Mouse (Mus musculus) lung, postnatal 0 days (tissue): ENCODE results near the gene Mrgprx1. TPM values are rescaled to one million over a fixed set of nuclear protein-coding genes. Genes with fewer than 3 reads are reported as not detected.

Experiments used
- ATAC-seq: fragments of 200-750 bp; cut with Nextera tagmentation; 2 replicates; pipeline ENCODE4 v1.8.0; 2017; ENCODE audit warnings: moderate library complexity
- DNase-seq: peaks from one replicate; pipeline ENCODE4 v3.0.0-alpha.2; 2016; ENCODE audit warnings: low spot score
- H3K27ac ChIP-seq: fragments of 300-500 bp; sonication (generic); 2 replicates; pipeline ENCODE4 v1.5.1; 2014; ENCODE audit warnings: antibody characterized with exemption, mild to moderate bottlenecking, low read length, mixed read lengths
- H3K27me3 ChIP-seq: fragments of 300-500 bp; sonication (generic); replicated peaks from 2 replicates; pipeline ENCODE4 v1.6.1; 2014; ENCODE audit warnings: low read length, mixed read lengths; ENCODE audit not compliant: insufficient read depth
- H3K36me3 ChIP-seq: fragments of 300-500 bp; sonication (generic); 2 replicates; pipeline ENCODE4 v1.6.1; 2014; ENCODE audit warnings: low read length, mixed read lengths; ENCODE audit not compliant: insufficient read depth
- H3K4me1 ChIP-seq: fragments of 300-500 bp; sonication (generic); 2 replicates; pipeline ENCODE4 v1.6.1; 2014; ENCODE audit warnings: antibody characterized with exemption, low read depth, low read length, mixed read lengths; ENCODE audit not compliant: insufficient read depth
- H3K4me2 ChIP-seq: fragments of 300-500 bp; sonication (generic); replicated peaks from 2 replicates; pipeline ENCODE4 v1.6.1; 2014; ENCODE audit warnings: low read depth, mild to moderate bottlenecking, low read length, moderate library complexity, mixed read lengths
- H3K4me3 ChIP-seq: fragments of 300-500 bp; sonication (generic); 2 replicates; pipeline ENCODE4 v1.5.1; 2014; ENCODE audit warnings: low read depth, low read length
- H3K9ac ChIP-seq: fragments of 300-500 bp; sonication (generic); replicated peaks from 2 replicates; pipeline ENCODE4 v1.6.1; 2014; ENCODE audit warnings: low read depth, mild to moderate bottlenecking
- H3K9me3 ChIP-seq: fragments of 300-500 bp; sonication (generic); 2 replicates; pipeline ENCODE4 v1.6.1; 2016; ENCODE audit warnings: low read length, mixed read lengths
- CTCF ChIP-seq: IDR thresholded peaks from 2 replicates; pipeline ENCODE4 v1.5.1; 2016; ENCODE audit warnings: antibody characterized with exemption, mild to moderate bottlenecking
- EP300 ChIP-seq: IDR thresholded peaks from 2 replicates; pipeline ENCODE4 v1.6.1; 2016; ENCODE audit warnings: antibody characterized with exemption, mild to moderate bottlenecking, control low read depth
- WGBS: fragments of 180-500 bp; shearing (Covaris S2); extraction: QIAGEN DNeasy Blood & Tissue Kit; methylation state at CpG from one replicate; pipeline ENCODE4 v1.1.7; 2014; 5-methylcytosine and 5-hydroxymethylcytosine counted together
- polyA plus RNA-seq: library from polyadenylated mRNA; unstranded; fragments of >200 nt; fragmentation: Nextera tagmentation; extraction: Ambion mirVana; gene quantifications from 2 replicates; pipeline ENCODE4 v1.2.1, GENCODE M21; 2015

Mrgprx1 gene
- polyA plus RNA-seq, 1 experiment from 2014 or later = not detected

- TF ChIP-seq CTCF (no peak), EP300 (no peak)
- Histone ChIP-seq H3K4me1 (no peaks in the 10 kb centered on the region), H3K4me3 (no peak within 1 kb of the TSS), H3K4me2 (no peak within 1 kb of the TSS), H3K9ac (no peak within 1 kb of the TSS), H3K36me3 (no peaks in the 10 kb centered on the region), H3K27me3 (no peaks in the 10 kb centered on the region), H3K9me3 (no peaks in the 10 kb centered on the region), H3K27ac (no peak within 1 kb of the TSS)
- DNase-seq (no peak), ATAC-seq (no peak)
- 54% methylated on average over 1 of the region's 1 CpGs for WGBS
These were observed 45.4 kb downstream of the Mrgprx1 start, which contains the start of gene Mrgpra4 for GRCm38 (mm10) chr7:47981995-47982394. TSS of gene Mrgpra4 (minus strand) at chr7:47982095.

Other genes starting within 250 kb of the Mrgprx1 start
- not detected in 2 replicates for gene Mrgpra4, start 45.5 kb downstream of the Mrgprx1 start, polyA plus RNA-seq
- not detected in 2 replicates for gene Mrgprb5, start 141.4 kb upstream of the Mrgprx1 start, polyA plus RNA-seq
- not detected in 2 replicates for gene Mrgprb4, start 171.7 kb upstream of the Mrgprx1 start, polyA plus RNA-seq